Mouse (Mus musculus): ENCODE measurements around the gene Tmem150c. TPM values are rescaled to one million over a fixed set of nuclear protein-coding genes. Genes with fewer than 3 reads are reported as not detected.

Tmem150c gene
- total RNA-seq, 4 experiments from 2014 or later, result 14.4 to 25.7 (median 18.3) TPM

- DNase-seq, result no peak
Measured at GRCm38 (mm10) chr5:100049904-100050303, 109.7 kb downstream of the Tmem150c start.

- DNase-seq, result no peak
Measured at GRCm38 (mm10) chr5:100047871-100048270, 111.7 kb downstream of the Tmem150c start.

GRCm38 (mm10) chr5:100047143-100047640 lies 112.4 kb downstream of the Tmem150c start:
- DNase-seq, result no peak

- no peak for DNase-seq
Measured at GRCm38 (mm10) chr5:100046096-100046495, 113.5 kb downstream of the Tmem150c start.

GRCm38 (mm10) chr5:100044621-100045020 lies 115.0 kb downstream of the Tmem150c start:
- DNase-seq, result no peak

- DNase-seq, result no peak
Measured at GRCm38 (mm10) chr5:100044030-100044429, 115.6 kb downstream of the Tmem150c start.

- DNase-seq, result peak; percentile 81
Measured at GRCm38 (mm10) chr5:100043361-100043760, 116.2 kb downstream of the Tmem150c start.

- no peak for DNase-seq
Measured at GRCm38 (mm10) chr5:100042467-100042866, 117.1 kb downstream of the Tmem150c start.

GRCm38 (mm10) chr5:100041272-100041671 lies 118.3 kb downstream of the Tmem150c start:
- DNase-seq, result no peak

- DNase-seq, result peak; percentile 53
Measured at GRCm38 (mm10) chr5:100040281-100040784, 119.3 kb downstream of the Tmem150c start.

GRCm38 (mm10) chr5:100039602-100040142 lies 119.9 kb downstream of the Tmem150c start, which contains the start of the genes Hnrnpdl and Enoph1:
TSS of gene Hnrnpdl (minus strand) at chr5:100039664.
TSS of gene Enoph1 (plus strand) at chr5:100039985.
- peak; percentile 89 for DNase-seq

GRCm38 (mm10) chr5:100038714-100039601 lies 120.7 kb downstream of the Tmem150c start:
- DNase-seq, result peak; percentile 92

- peak; percentile 83 for DNase-seq
Measured at GRCm38 (mm10) chr5:100037965-100038713, 121.5 kb downstream of the Tmem150c start.

GRCm38 (mm10) chr5:100036681-100037080 lies 122.9 kb downstream of the Tmem150c start:
- DNase-seq, result no peak

- no peak for DNase-seq
Measured at GRCm38 (mm10) chr5:100035950-100036349, 123.7 kb downstream of the Tmem150c start.

GRCm38 (mm10) chr5:100032646-100033045 lies 127.0 kb downstream of the Tmem150c start:
- no peak for DNase-seq

GRCm38 (mm10) chr5:100032107-100032506 lies 127.5 kb downstream of the Tmem150c start:
- DNase-seq, result no peak

GRCm38 (mm10) chr5:100030069-100030468 lies 129.5 kb downstream of the Tmem150c start:
- no peak for DNase-seq
